Mouse (Mus musculus): ENCODE measurements at regions not wholly inside any gene's neighbourhood (a gene's known extent, or its start where the extent isn't known, plus 50 kb on each side); places are given as distances from the start of the nearest gene placed in this dataset.
"Not testable (repeated sequence)": the region's sequence is repeated elsewhere in the genome, so short reads cannot be mapped to it uniquely, and the experiment has no call there.

GRCm38 (mm10) chr10:96391748-96392147, 225.1 kb upstream of the Btg1 start:
- DNase-seq (ENCODE audit: low read depth, low spot score) = peak; percentile 79
- no peaks in the 10 kb centered on the region for H3K36me3 ChIP-seq (ENCODE audit: control insufficient read depth, insufficient read depth, low read length, poor library complexity, severe bottlenecking)
- no peaks in the 10 kb centered on the region for H3K27me3 ChIP-seq (ENCODE audit: control insufficient read depth, insufficient read depth, low read length, poor library complexity, severe bottlenecking)

- no peak for DNase-seq (ENCODE audit: low read depth, low spot score)
- Histone ChIP-seq H3K36me3 (ENCODE audit: control insufficient read depth, insufficient read depth, low read length, poor library complexity, severe bottlenecking) (no peaks in the 10 kb centered on the region), H3K27me3 (ENCODE audit: control insufficient read depth, insufficient read depth, low read length, poor library complexity, severe bottlenecking) (no peaks in the 10 kb centered on the region)
These were observed 224.0 kb upstream of the Btg1 start for GRCm38 (mm10) chr10:96392836-96393235.

- no peak for DNase-seq (ENCODE audit: low read depth, low spot score)
- no peaks in the 10 kb centered on the region for H3K36me3 ChIP-seq (ENCODE audit: control insufficient read depth, insufficient read depth, low read length, poor library complexity, severe bottlenecking)
- H3K27me3 ChIP-seq (ENCODE audit: control insufficient read depth, insufficient read depth, low read length, poor library complexity, severe bottlenecking) = no peaks in the 10 kb centered on the region
These were observed 222.6 kb upstream of the Btg1 start for GRCm38 (mm10) chr10:96394210-96394609.

DNA sequence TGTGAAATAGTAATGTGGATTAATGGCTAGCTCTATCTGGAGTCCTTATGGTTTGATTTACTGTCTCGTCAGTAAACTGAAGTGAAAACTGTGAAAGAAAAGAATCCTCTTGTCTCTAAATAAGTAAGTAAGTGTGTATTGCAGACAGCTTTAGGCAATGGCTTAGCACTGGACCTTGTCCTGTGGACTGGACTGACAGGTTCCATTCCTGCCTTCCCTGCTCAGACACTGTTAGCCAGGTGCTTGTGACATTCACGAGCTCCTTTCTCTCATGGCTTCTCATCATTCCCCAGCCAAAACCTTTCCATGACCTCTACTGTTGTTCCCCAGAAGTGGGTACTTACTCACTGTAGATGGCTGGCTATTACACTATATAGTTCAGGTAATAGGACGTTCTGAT, 221.8 kb upstream of the Btg1 start:
- DNase-seq (ENCODE audit: low read depth, low spot score) = no peak
- Histone ChIP-seq H3K27me3 (ENCODE audit: control insufficient read depth, insufficient read depth, low read length, poor library complexity, severe bottlenecking) (no peaks in the 10 kb centered on the region), H3K36me3 (ENCODE audit: control insufficient read depth, insufficient read depth, low read length, poor library complexity, severe bottlenecking) (no peaks in the 10 kb centered on the region)

DNA sequence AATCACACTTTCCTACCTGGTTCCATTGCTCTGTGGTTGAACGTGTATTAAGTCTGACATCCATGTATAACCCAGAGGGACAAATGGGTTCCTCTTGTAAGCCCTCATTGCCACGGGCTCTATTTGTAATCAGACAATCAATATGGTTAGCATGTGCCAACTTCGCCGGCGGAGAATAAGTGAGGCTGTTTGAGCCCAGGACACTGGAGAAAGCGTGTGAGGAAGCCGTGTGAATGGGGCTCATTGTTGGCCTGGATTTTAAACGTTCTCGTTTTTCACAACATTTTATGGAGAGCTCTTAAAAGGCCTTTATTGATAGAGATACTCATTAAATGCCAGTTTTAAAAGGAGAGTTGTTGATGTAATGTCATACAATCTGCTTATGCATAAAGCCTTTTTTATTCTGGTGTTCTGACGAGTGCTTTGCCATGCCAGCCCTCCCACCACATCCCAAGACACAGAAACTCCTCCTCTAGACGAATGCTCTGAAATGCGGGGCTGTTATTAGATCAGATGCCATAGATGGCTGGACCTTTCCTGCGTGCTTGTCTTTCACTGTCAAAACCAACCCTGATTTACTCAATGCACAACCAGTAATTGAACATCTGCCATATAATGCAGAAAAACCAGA, 218.8 kb upstream of the Btg1 start:
- Histone ChIP-seq H3K27me3 (ENCODE audit: control insufficient read depth, insufficient read depth, low read length, poor library complexity, severe bottlenecking) (no peaks in the 10 kb centered on the region), H3K36me3 (ENCODE audit: control insufficient read depth, insufficient read depth, low read length, poor library complexity, severe bottlenecking) (no peaks in the 10 kb centered on the region)
- no peak for DNase-seq (ENCODE audit: low read depth, low spot score)

DNA sequence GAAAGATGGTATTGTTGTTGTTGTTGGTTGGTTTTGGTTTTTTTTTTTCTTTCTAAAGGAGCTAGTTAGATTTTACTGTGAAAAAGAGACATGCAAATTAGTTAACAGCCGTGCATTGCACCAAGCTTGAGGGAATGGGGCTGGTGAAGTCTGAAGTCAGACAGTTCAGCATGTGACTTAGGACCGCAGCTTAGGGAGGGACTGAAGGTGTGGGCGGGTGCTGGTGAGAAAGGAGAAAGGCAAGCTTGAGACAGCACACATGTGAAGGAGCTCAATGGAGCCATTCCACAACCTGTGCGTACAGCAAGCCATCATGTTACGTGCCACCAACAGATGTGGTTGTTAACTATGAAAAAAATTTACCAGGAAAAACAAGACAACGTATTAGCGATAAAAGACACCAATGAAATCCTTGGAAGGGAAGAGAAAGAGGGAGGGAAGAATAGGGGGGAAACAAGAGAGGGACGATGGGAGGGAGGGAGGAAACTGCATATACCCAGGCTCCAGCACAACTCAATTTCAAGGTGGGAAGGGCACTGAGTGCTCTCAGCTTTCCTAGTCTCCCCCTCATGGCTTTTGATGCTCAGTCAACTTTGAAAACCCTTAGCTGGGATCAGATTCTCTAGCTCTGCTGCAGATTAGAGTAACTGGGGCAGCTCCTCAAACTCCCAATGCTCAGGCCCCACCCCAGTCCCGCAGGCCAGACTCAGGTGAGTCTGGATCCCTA, 218.1 kb upstream of the Btg1 start:
- DNase-seq (ENCODE audit: low read depth, low spot score) = peak; percentile 90
- Histone ChIP-seq H3K36me3 (ENCODE audit: control insufficient read depth, insufficient read depth, low read length, poor library complexity, severe bottlenecking) (no peaks in the 10 kb centered on the region), H3K27me3 (ENCODE audit: control insufficient read depth, insufficient read depth, low read length, poor library complexity, severe bottlenecking) (no peaks in the 10 kb centered on the region)

- no peak for DNase-seq (ENCODE audit: low read depth, low spot score)
These were observed 217.0 kb upstream of the Btg1 start for GRCm38 (mm10) chr10:96399636-96400400.

DNA sequence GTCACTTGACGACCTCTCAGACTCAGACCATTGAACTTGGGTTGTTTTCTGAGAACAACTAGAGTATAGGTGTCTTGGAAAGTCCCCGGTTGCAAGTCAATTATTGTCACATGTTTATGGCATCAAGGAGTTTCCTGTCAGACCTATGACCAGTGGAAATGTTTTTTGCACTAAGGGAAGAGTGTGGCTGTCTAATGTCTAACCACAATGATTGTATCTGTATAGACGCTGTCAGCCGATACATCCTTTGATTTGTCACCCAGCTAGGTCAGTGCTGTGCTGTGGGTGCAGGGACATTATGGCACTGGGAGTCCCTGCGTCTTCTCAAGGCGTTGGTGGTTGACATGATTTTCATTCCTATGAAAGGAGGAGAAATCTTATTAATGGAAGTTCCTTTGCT, 216.0 kb upstream of the Btg1 start:
- DNase-seq (ENCODE audit: low read depth, low spot score) = peak; percentile 91
- H3K27me3 ChIP-seq (ENCODE audit: control insufficient read depth, insufficient read depth, low read length, poor library complexity, severe bottlenecking) = no peaks in the 10 kb centered on the region
- no peaks in the 10 kb centered on the region for H3K36me3 ChIP-seq (ENCODE audit: control insufficient read depth, insufficient read depth, low read length, poor library complexity, severe bottlenecking)

More at GRCm38 (mm10) chr10:96399636-96400400, 217.0 kb upstream of the Btg1 start:
- no peaks in the 10 kb centered on the region for H3K36me3 ChIP-seq (ENCODE audit: control insufficient read depth, insufficient read depth, low read length, poor library complexity, severe bottlenecking)
- H3K27me3 ChIP-seq (ENCODE audit: control insufficient read depth, insufficient read depth, low read length, poor library complexity, severe bottlenecking) = no peaks in the 10 kb centered on the region

DNA sequence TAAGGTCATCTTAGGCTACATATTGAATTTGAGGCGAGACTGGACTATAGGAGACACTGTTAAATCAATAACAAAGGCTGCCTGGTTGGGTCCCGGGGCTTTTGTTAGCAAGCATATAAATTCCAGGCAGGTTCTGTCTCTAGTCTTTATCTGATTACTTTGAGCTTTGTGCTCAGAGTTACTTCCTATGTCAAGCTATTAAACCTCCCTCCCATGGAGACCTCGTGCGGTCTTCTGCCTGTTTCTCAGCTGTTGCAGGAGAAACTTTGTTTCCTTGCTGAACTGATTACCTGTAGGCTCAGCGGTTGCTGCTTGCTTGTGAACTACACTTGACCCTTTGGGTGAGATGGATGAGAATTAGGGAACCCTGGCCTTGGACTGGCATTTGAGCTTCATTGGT, 210.5 kb upstream of the Btg1 start:
- Histone ChIP-seq H3K27me3 (ENCODE audit: control insufficient read depth, insufficient read depth, low read length, poor library complexity, severe bottlenecking) (no peaks in the 10 kb centered on the region), H3K36me3 (ENCODE audit: control insufficient read depth, insufficient read depth, low read length, poor library complexity, severe bottlenecking) (no peaks in the 10 kb centered on the region)
- DNase-seq (ENCODE audit: low read depth, low spot score) = no peak

GRCm38 (mm10) chr10:96407846-96408245, 209.0 kb upstream of the Btg1 start:
- DNase-seq (ENCODE audit: low read depth, low spot score) = peak; percentile 69

GRCm38 (mm10) chr10:96408250-96408649, 208.6 kb upstream of the Btg1 start:
- no peak for DNase-seq (ENCODE audit: low read depth, low spot score)
- H3K27me3 ChIP-seq (ENCODE audit: control insufficient read depth, insufficient read depth, low read length, poor library complexity, severe bottlenecking) = no peaks in the 10 kb centered on the region
- no peaks in the 10 kb centered on the region for H3K36me3 ChIP-seq (ENCODE audit: control insufficient read depth, insufficient read depth, low read length, poor library complexity, severe bottlenecking)

More at GRCm38 (mm10) chr10:96407846-96408245, 209.0 kb upstream of the Btg1 start:
- Histone ChIP-seq H3K27me3 (ENCODE audit: control insufficient read depth, insufficient read depth, low read length, poor library complexity, severe bottlenecking) (no peaks in the 10 kb centered on the region), H3K36me3 (ENCODE audit: control insufficient read depth, insufficient read depth, low read length, poor library complexity, severe bottlenecking) (no peaks in the 10 kb centered on the region)

- no peaks in the 10 kb centered on the region for H3K27me3 ChIP-seq (ENCODE audit: control insufficient read depth, insufficient read depth, low read length, poor library complexity, severe bottlenecking)
- DNase-seq (ENCODE audit: low read depth, low spot score) = no peak
- H3K36me3 ChIP-seq (ENCODE audit: control insufficient read depth, insufficient read depth, low read length, poor library complexity, severe bottlenecking) = no peaks in the 10 kb centered on the region
These were observed 206.8 kb upstream of the Btg1 start for GRCm38 (mm10) chr10:96410028-96410427.

GRCm38 (mm10) chr10:96414807-96415206, 202.0 kb upstream of the Btg1 start:
- Histone ChIP-seq H3K36me3 (ENCODE audit: control insufficient read depth, insufficient read depth, low read length, poor library complexity, severe bottlenecking) (no peaks in the 10 kb centered on the region), H3K27me3 (ENCODE audit: control insufficient read depth, insufficient read depth, low read length, poor library complexity, severe bottlenecking) (no peaks in the 10 kb centered on the region)
- no peak for DNase-seq (ENCODE audit: low read depth, low spot score)

GRCm38 (mm10) chr10:96421506-96421905, 195.3 kb upstream of the Btg1 start:
- not testable (repeated sequence) for H3K36me3 ChIP-seq (ENCODE audit: control insufficient read depth, insufficient read depth, low read length, poor library complexity, severe bottlenecking); H3K27me3 ChIP-seq (ENCODE audit: control insufficient read depth, insufficient read depth, low read length, poor library complexity, severe bottlenecking); DNase-seq (ENCODE audit: low read depth, low spot score)

DNA sequence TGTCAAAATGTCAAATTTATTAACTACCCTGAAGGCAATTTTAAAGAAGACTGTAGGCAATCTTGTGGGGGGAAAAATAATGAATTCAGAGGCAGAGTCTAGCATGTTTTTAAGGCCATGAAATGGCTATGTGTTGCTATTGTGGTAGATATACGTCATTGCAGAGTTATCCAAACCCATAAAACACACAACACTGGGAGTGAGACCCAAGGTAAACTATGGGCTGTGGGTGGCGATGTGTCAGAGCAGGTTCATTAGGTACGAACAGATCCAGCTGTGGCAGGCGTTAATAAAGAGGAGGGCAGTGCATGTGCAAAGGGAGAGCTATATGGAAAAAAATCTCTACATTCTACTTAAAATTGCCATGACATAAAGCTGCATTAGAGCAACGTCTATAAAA, 189.4 kb upstream of the Btg1 start:
- DNase-seq (ENCODE audit: low read depth, low spot score) = no peak
- no peaks in the 10 kb centered on the region for H3K36me3 ChIP-seq (ENCODE audit: control insufficient read depth, insufficient read depth, low read length, poor library complexity, severe bottlenecking)

More for the DNA sequence above, 189.4 kb upstream of the Btg1 start:
- H3K27me3 ChIP-seq (ENCODE audit: control insufficient read depth, insufficient read depth, low read length, poor library complexity, severe bottlenecking) = no peaks in the 10 kb centered on the region

Data from splenic B cell, adult 2 months (primary cell).